Mouse (Mus musculus): ENCODE measurements around the gene Wwox.

The Wwox gene

DNA sequence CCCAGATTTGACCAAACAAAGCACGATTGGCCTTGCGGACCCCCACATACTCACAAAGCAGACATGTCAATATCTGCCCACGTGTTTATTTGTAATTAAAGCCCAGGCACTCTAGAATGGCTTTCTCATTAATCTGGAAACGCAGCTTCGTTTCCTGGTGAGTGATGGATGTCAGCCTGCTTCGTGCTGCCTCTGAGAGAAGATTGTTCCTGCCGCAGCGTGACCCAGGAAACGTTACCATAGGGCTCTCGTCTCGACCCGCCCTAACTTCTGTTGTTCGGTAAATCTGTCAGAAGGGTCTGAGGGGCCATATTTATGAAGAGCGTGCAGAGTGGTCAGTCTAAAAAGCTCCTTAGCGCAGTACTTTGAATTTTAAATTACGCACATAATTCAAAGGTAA is 164.9 kb downstream of the Wwox start:
- no peak for DNase-seq

- DNase-seq, result no peak
Measured at GRCm38 (mm10) chr8:114605651-114606050, 166.2 kb downstream of the Wwox start.

DNA sequence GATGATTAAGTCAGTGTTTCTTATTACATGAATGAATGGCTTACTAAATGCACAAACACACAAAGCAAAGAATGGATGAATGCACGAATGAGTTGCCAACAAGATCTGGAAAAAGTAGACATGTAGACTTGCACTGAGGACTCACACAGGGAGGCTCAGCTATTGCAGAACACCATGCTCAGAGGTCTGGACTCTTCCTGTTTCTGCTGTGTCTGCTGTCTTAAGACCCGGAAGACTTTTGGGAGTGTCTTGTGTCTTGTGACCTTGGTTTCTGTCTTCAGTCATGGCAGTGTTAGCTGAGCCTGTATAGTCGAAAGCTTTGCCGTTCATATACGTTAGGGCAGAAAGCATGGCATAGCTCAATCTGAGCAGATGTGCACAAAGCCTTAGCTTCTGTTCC is 169.9 kb downstream of the Wwox start:
- no peak for DNase-seq

- no peak for DNase-seq
Measured at GRCm38 (mm10) chr8:114611075-114611474, 171.6 kb downstream of the Wwox start.

GRCm38 (mm10) chr8:114612091-114612490 is 172.6 kb downstream of the Wwox start:
- DNase-seq, result no peak

GRCm38 (mm10) chr8:114615413-114615812 is 176.0 kb downstream of the Wwox start:
- no peak for DNase-seq

GRCm38 (mm10) chr8:114615908-114616307 is 176.5 kb downstream of the Wwox start:
- no peak for DNase-seq

GRCm38 (mm10) chr8:114618908-114619508 is 179.6 kb downstream of the Wwox start:
- DNase-seq, result no peak

- no peak for DNase-seq
Measured at GRCm38 (mm10) chr8:114625402-114625801, 185.9 kb downstream of the Wwox start.

GRCm38 (mm10) chr8:114626897-114627296 is 187.4 kb downstream of the Wwox start:
- no peak for DNase-seq

DNA sequence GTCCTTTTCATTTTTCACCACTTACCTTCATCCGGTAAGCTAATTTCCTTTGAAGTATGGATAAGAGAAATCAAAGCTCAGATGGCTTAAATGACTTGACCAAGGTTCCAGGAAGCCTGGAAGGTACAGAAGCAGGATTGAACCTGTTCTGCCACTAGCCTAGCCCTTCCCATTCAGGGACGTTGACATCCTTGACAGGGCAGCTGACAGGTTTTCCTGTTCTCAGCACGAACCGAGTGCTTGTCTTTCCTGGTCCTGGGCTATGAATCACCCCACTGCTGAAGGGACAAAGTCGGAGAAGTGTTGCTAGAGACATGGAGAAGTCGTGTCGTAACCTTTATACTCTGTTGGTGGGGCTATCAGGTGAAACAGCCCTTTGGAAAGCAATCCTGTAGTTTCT is 190.3 kb downstream of the Wwox start:
- no peak for DNase-seq

DNA sequence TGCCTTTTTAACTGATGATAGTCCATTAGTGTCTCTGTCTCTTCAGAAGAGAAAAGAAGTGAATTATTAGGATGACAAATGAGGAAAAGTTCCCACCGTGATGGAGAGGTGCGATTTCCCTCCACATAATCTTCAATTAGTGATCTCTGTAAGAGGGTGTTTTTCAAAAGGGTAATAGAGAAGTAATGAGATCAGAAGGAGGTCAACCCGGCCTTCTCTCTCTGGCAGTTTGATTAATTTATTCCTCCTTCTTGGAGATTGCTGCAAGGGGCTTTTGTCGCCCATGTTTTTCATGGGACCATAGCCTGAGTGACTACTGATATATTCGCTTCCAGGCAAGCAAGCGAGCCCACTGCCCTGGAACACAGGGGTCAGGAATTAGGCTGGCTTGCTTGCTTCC is 191.6 kb downstream of the Wwox start:
- DNase-seq, result no peak

DNA sequence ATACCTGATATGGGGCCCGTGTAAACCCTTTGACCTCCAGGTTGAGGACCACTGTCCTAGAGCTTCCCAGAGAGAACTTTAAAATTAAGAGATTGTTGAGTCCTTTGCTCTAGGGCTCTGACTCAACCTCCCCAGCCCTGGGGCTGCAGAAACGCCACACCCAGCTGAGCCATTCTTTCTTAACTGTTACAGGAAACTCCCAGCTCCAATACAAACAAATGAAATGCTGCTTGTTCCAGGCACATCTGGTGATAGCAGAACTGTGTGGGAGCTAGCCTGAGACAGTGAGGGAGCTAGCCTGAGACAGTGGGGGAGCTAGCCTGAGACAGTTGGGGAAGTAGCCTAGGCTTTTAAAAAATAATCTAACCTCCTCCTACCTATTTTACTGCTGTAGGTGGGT is 194.7 kb downstream of the Wwox start:
- DNase-seq, result no peak

GRCm38 (mm10) chr8:114634669-114635410 is 195.4 kb downstream of the Wwox start:
- DNase-seq, result no peak

DNA sequence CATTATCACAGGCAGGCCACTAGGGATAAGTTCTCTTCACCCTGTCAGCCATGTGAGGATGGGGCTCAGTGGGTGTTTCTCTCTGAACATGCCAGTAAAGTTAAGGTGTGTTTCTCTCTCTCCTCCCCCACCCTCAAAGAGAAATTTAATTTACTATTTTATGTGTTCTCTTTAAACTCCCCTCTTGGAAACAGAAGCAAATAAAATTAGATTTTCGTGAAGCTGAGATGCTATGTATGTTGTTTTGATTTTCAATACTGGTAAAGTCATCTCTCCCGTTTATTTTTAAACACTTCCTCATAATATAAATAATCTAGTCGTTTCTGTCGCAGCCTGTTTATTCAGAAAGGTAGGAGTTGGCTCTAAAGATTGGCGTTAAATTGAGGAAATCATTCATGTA is 196.9 kb downstream of the Wwox start:
- no peak for DNase-seq

DNA sequence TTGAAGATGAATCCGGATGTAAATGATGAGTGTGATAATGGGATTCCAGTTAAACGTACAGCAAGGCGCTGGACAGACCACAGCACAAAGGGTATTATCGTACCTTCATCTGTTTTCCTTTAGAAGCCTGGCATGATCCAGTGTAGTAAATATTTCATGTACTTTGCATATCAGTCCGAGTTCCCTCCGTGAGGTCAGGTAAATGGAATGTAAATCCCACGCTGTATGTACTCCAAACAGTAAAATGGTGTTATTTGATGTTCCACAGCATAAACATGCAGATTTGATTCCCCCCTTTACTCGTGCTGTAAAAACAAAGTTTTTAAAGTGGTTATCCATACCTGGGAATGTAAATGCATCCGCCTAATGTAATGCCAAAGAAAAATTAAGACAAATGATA is 202.4 kb downstream of the Wwox start:
- no peak for DNase-seq

- DNase-seq, result no peak
Measured at GRCm38 (mm10) chr8:114650789-114651188, 211.3 kb downstream of the Wwox start.

GRCm38 (mm10) chr8:114657789-114658188 is 218.3 kb downstream of the Wwox start:
- DNase-seq, result no peak

DNA sequence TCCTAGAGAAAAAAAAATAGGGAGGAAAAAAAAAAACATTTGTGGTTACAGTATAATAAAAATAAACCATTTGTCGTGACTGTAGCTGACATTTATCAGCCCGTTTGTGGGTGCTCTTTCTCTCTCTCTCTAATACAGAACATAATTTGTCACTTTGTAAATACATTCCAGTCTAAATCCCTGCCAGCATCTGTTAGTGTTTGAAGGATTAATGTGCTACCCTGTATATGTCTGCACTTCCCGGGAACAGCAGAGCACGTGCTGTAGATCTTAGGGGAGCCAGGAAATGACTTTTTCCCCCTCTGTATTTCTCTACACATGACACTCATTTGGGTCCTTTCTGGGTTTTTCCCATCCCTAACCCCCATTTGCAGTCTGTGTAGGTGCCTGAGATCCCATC is 219.0 kb downstream of the Wwox start:
- no peak for DNase-seq

- no peak for DNase-seq
Measured at GRCm38 (mm10) chr8:114663053-114663452, 223.6 kb downstream of the Wwox start.

DNA sequence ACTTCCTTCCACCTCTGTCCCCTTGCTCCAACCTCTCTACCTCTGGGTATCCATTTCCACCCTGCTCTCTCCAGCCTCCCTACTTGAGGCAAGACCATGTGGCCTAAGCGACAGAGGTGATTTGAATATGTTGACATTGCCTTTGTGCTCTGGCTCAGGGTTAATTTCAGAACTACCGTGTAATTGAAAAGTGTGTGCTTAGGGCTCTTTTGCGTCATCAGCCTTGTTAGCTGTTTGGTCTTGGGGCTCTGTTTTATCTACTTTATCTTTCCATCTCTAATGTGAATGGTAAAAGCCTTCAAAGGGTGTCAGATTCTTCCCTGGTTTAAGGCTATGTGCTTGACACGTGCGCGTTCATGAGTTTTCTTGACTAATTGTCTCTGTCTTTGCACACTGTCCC is 226.1 kb downstream of the Wwox start:
- DNase-seq, result no peak

DNA sequence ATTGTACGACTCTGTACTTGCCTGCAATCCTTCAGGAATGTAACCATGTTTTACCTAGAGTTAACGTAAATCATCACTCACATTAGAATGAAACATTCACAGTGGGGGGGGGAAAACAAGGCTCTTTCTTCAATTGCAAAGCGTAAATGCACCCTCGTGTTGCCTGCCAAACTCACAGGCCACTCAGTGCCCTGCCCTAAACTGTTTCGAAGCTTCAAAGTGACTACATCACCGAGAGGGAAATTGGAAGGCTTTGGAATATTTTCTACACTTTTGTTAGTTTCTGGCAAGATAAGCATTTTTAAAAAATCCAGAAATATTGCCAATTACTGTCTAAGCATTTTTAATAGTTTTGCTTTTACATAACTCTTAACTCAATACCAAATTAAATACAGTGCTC is 231.3 kb downstream of the Wwox start:
- DNase-seq, result no peak

GRCm38 (mm10) chr8:114671237-114671674 is 231.8 kb downstream of the Wwox start:
- DNase-seq, result peak in 1 of 2 experiments; percentile 3

- no peak for DNase-seq
Measured at GRCm38 (mm10) chr8:114673416-114673815, 234.0 kb downstream of the Wwox start.

DNA sequence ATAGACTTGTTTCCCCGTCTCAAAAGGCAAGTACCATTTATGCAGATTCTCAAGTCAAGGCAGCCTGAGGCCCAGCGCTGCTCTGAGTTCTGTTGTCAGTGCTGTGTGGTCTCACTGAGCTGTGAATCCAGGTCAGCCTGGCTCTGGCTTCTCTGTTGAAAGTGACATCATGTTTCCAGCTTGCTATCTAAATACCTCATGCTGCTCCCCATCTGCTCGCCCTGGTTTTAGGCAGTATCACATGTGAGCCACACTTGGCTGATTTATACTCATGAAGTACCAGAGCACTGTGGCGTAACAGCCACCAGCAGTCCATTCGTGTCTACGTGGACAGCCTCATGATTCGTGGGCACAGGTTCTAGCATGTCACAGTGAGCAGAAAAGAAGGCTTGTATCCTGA is 235.7 kb downstream of the Wwox start:
- DNase-seq, result no peak

Measured in spleen, adult 18-20 months (tissue).